Mouse (Mus musculus) kidney, postnatal 0 days (tissue): Measurements from ENCODE around the gene Wdr27. TPM values are rescaled to one million over a fixed set of nuclear protein-coding genes. Genes with fewer than 3 reads are reported as not detected.
"Not testable (repeated sequence)": the region's sequence is repeated elsewhere in the genome, so short reads cannot be mapped to it uniquely, and the experiment has no call there.

Source experiments
- ATAC-seq: fragments of 200-750 bp; cut with Nextera tagmentation; replicated peaks from 2 replicates; pipeline ENCODE4 v1.8.0; 2017; ENCODE audit warnings: low read depth, moderate number of reproducible peaks, moderate TSS enrichment, moderate library complexity; ENCODE audit not compliant: low FRiP score
- DNase-seq: peaks from one replicate; pipeline ENCODE4 v3.0.0-alpha.2; 2016; ENCODE audit warnings: low spot score
- H3K27ac ChIP-seq: fragments of 300-500 bp; sonication (generic); 2 replicates; pipeline ENCODE4 v1.5.1; 2014; ENCODE audit warnings: mild to moderate bottlenecking
- H3K27me3 ChIP-seq: fragments of 300-500 bp; sonication (generic); 2 replicates; pipeline ENCODE4 v1.6.1; 2014; ENCODE audit warnings: low read length, mixed read lengths; ENCODE audit not compliant: insufficient read depth
- H3K36me3 ChIP-seq: fragments of 300-500 bp; sonication (generic); 2 replicates; pipeline ENCODE4 v1.6.1; 2014; ENCODE audit warnings: low read length, mixed read lengths; ENCODE audit not compliant: insufficient read depth
- H3K4me1 ChIP-seq: fragments of 300-500 bp; sonication (generic); replicated peaks from 2 replicates; pipeline ENCODE4 v1.6.1; 2014; ENCODE audit warnings: antibody characterized with exemption, low read length, mixed read lengths; ENCODE audit not compliant: insufficient read depth
- H3K4me2 ChIP-seq: fragments of 300-500 bp; sonication (generic); 2 replicates; pipeline ENCODE4 v1.6.1; 2014; ENCODE audit warnings: mild to moderate bottlenecking, low read length, moderate library complexity, mixed read lengths
- H3K4me3 ChIP-seq: fragments of 300-500 bp; sonication (generic); replicated peaks from 2 replicates; pipeline ENCODE4 v1.5.1; 2014; ENCODE audit warnings: low read depth, low read length
- H3K9ac ChIP-seq: fragments of 300-500 bp; sonication (generic); 2 replicates; pipeline ENCODE4 v1.6.1; 2014; ENCODE audit warnings: low read depth, low read length
- H3K9me3 ChIP-seq: fragments of 300-500 bp; sonication (generic); replicated peaks from 2 replicates; pipeline ENCODE4 v1.6.1; 2016; ENCODE audit warnings: low read length, inconsistent platforms, mixed read lengths
- CTCF ChIP-seq: IDR thresholded peaks from 2 replicates; pipeline ENCODE4 v1.5.1; 2016; ENCODE audit warnings: antibody characterized with exemption, low read depth, mild to moderate bottlenecking, moderate library complexity
- WGBS: fragments of 180-500 bp; shearing (Covaris S2); extraction: QIAGEN DNeasy Blood & Tissue Kit; methylation state at CpG from one replicate; pipeline ENCODE4 v1.1.7; 2014; 5-methylcytosine and 5-hydroxymethylcytosine counted together
- polyA plus RNA-seq: library from polyadenylated mRNA; unstranded; fragments of >200 nt; fragmentation: Nextera tagmentation; extraction: Ambion mirVana; gene quantifications from 2 replicates; pipeline ENCODE4 v1.2.1, GENCODE M21; 2015

The Wdr27 gene
- polyA plus RNA-seq, 1 experiment from 2014 or later, result 16.3 TPM

GRCm38 (mm10) chr17:14898972-14899371 lies 44.0 kb downstream of the Wdr27 start:
- no peak overlapping the region for H3K4me2 ChIP-seq
- H3K4me3 ChIP-seq, result no peak overlapping the region
- no peak overlapping the region for H3K9ac ChIP-seq
- H3K27me3 ChIP-seq, result no peaks in the 10 kb centered on the region
- no peak for DNase-seq
- no peak for TF ChIP-seq CTCF
- no peaks in the 10 kb centered on the region for H3K4me1 ChIP-seq
- no peaks in the 10 kb centered on the region for H3K9me3 ChIP-seq
- WGBS, result 70% methylated on average over 1 of the region's 1 CpGs
- H3K36me3 ChIP-seq, result no peaks in the 10 kb centered on the region
- no peak for ATAC-seq
- no peak overlapping the region for H3K27ac ChIP-seq

GRCm38 (mm10) chr17:14895058-14895457 lies 47.9 kb downstream of the Wdr27 start:
- not testable (repeated sequence) for H3K27me3 ChIP-seq, H3K9ac ChIP-seq, H3K9me3 ChIP-seq, H3K4me2 ChIP-seq, H3K4me1 ChIP-seq, H3K36me3 ChIP-seq, H3K4me3 ChIP-seq, DNase-seq, H3K27ac ChIP-seq, ATAC-seq
- peak; percentile 23; the same call in 1 of the 2 replicates for TF ChIP-seq CTCF

DNA sequence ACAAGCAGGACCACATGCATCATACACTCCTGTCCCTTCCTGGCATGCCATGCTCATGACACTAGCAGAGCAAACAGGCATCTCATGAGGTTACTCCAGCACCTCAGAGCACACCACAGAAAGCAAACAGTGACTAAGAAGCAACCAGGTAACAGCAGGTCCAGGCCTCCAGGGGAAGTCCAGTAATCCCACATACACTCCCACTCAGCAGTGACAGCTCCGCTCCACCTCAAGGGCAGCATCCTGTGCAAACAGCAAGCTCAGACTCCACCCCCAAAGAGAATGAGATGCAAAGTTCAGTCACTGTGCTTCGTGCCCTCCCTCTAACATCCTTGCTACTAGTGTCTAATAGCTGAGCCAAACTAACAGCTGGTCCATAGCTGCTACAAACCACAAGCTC lies 56.0 kb downstream of the Wdr27 start:
- Histone ChIP-seq H3K4me3 (no peak overlapping the region), H3K4me1 (no peaks in the 10 kb centered on the region), H3K36me3 (no peaks in the 10 kb centered on the region), H3K9ac (no peak overlapping the region), H3K27me3 (no peaks in the 10 kb centered on the region), H3K27ac (no peak overlapping the region), H3K4me2 (no peak overlapping the region), H3K9me3 (no peaks in the 10 kb centered on the region)
- no peak for ATAC-seq
- no peak for TF ChIP-seq CTCF
- WGBS, result 27% methylated on average over 2 of the region's 2 CpGs
- peak; percentile 37 for DNase-seq

GRCm38 (mm10) chr17:14874656-14875204 lies 68.2 kb downstream of the Wdr27 start:
- WGBS, result 90% methylated on average over 2 of the region's 2 CpGs
- no peaks in the 10 kb centered on the region for H3K27me3 ChIP-seq
- no peaks in the 10 kb centered on the region for H3K36me3 ChIP-seq
- no peaks in the 10 kb centered on the region for H3K4me1 ChIP-seq
- H3K9ac ChIP-seq, result no peak overlapping the region
- no peak for DNase-seq
- no peak overlapping the region for H3K4me3 ChIP-seq
- no peak for ATAC-seq
- no peak for TF ChIP-seq CTCF
- H3K27ac ChIP-seq, result no peak overlapping the region
- H3K4me2 ChIP-seq, result no peak overlapping the region
- no peaks in the 10 kb centered on the region for H3K9me3 ChIP-seq

DNA sequence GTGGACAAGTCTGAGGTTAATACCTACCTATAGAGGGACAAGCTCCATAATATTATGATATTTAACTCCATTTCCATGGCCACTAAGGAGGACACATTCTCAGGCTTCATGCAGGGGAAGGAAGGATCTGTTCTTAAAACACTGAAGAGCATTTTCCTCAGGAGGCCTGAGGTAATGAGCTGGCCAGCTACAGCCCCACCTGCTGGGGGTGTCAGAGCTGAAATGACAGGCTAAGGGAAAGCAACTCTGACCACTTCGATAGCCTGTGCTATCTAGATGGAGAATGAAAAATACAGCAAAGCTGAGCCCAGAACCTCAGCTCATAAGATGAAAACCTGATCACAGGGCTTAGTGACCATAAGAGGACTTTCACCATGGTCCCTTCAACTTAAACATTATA lies 82.7 kb downstream of the Wdr27 start:
- ATAC-seq, result no peak
- Histone ChIP-seq H3K4me2 (no peak overlapping the region), H3K9ac (no peak overlapping the region), H3K27me3 (no peaks in the 10 kb centered on the region), H3K36me3 (no peaks in the 10 kb centered on the region), H3K9me3 (no peaks in the 10 kb centered on the region), H3K27ac (no peak overlapping the region), H3K4me3 (no peak overlapping the region), H3K4me1 (no peaks in the 10 kb centered on the region)
- peak; percentile 44; the same call in 1 of the 2 replicates for TF ChIP-seq CTCF
- DNase-seq, result no peak
- WGBS, result 68% methylated on average over 1 of the region's 1 CpGs

- Histone ChIP-seq H3K36me3 (no peaks in the 10 kb centered on the region), H3K27ac (no peak overlapping the region), H3K4me3 (no peak overlapping the region), H3K4me1 (no peaks in the 10 kb centered on the region), H3K9ac (no peak overlapping the region), H3K27me3 (no peaks in the 10 kb centered on the region), H3K9me3 (no peaks in the 10 kb centered on the region), H3K4me2 (no peak overlapping the region)
- ATAC-seq, result no peak
- no peak for TF ChIP-seq CTCF
- 85% methylated on average over 2 of the region's 3 CpGs for WGBS
- no peak for DNase-seq
Measured at GRCm38 (mm10) chr17:14847709-14848108, 95.2 kb downstream of the Wdr27 start.

DNA sequence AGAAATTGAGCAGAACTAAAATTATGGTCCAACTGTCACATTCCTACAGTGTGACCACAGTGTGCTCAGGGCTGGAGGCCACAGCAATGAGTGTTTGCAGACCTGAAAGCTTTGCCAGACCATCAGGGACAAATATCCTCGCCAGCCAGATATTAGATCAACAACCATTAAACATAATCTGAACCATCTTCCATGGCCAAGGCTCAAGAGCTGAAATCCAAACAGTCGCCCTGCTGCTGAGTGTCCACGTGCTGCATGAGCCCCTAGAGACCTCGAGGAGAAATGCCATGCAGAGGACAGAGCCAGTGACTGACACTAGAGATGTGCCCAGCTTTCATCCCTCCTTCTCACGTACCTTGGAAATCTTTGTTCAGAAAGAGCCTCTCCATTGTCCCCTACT lies 96.1 kb downstream of the Wdr27 start:
- ATAC-seq, result no peak
- no peak for TF ChIP-seq CTCF
- no peaks in the 10 kb centered on the region for H3K27me3 ChIP-seq
- H3K9me3 ChIP-seq, result no peaks in the 10 kb centered on the region
- no peak overlapping the region for H3K4me3 ChIP-seq
- H3K36me3 ChIP-seq, result no peaks in the 10 kb centered on the region
- no peaks in the 10 kb centered on the region for H3K4me1 ChIP-seq
- no peak overlapping the region for H3K4me2 ChIP-seq
- WGBS, result 56% methylated on average over 5 of the region's 5 CpGs
- H3K27ac ChIP-seq, result no peak overlapping the region
- no peak overlapping the region for H3K9ac ChIP-seq
- peak; percentile 18 for DNase-seq
